Mouse (Mus musculus) forebrain, embryonic 11.5 days (tissue): Measurements from ENCODE around the gene Pak2. TPM values are rescaled to one million over a fixed set of nuclear protein-coding genes. Genes with fewer than 3 reads are reported as not detected.
A peak's percentile ranks its signal among the peaks of the same experiment; 100 is the strongest.
"Not testable (repeated sequence)": the region's sequence is repeated elsewhere in the genome, so short reads cannot be mapped to it uniquely, and the experiment has no call there.

Experiments used
- ATAC-seq: fragments of 200-750 bp; cut with Nextera tagmentation; replicated peaks from 2 replicates; pipeline ENCODE4 v1.8.0; 2017; ENCODE audit warnings: moderate TSS enrichment; ENCODE audit not compliant: low FRiP score
- DNase-seq: peaks from one replicate; pipeline ENCODE4 v3.0.0-alpha.2; 2017; ENCODE audit warnings: low spot score
- H3K27ac ChIP-seq: fragments of 300-500 bp; sonication (generic); 2 replicates; pipeline ENCODE4 v1.5.1; 2014; ENCODE audit warnings: low read depth, low read length
- H3K27me3 ChIP-seq: fragments of 300-500 bp; sonication (generic); 2 replicates; pipeline ENCODE4 v1.6.1; 2014; ENCODE audit warnings: mild to moderate bottlenecking, low read length, mixed read lengths; ENCODE audit not compliant: control insufficient read depth, insufficient read depth
- H3K36me3 ChIP-seq: fragments of 300-500 bp; sonication (generic); 2 replicates; pipeline ENCODE4 v1.6.1; 2014; ENCODE audit warnings: mild to moderate bottlenecking, low read length, moderate library complexity, mixed read lengths; ENCODE audit not compliant: control insufficient read depth, insufficient read depth
- H3K4me1 ChIP-seq: fragments of 300-500 bp; sonication (generic); replicated peaks from 2 replicates; pipeline ENCODE4 v1.6.1; 2014; ENCODE audit warnings: low read length, mixed read lengths; ENCODE audit not compliant: control insufficient read depth, insufficient read depth
- H3K4me2 ChIP-seq: fragments of 300-500 bp; sonication (generic); 2 replicates; pipeline ENCODE4 v1.6.1; 2014; ENCODE audit warnings: low read depth, mild to moderate bottlenecking, low read length, moderate library complexity, mixed read lengths; ENCODE audit not compliant: severe bottlenecking
- H3K4me3 ChIP-seq: fragments of 300-500 bp; sonication (generic); 2 replicates; pipeline ENCODE4 v1.5.1; 2014; ENCODE audit warnings: low read depth, low read length
- H3K9ac ChIP-seq: fragments of 300-500 bp; sonication (generic); 2 replicates; pipeline ENCODE4 v1.6.1; 2014; ENCODE audit warnings: low read length
- H3K9me3 ChIP-seq: fragments of 300-500 bp; sonication (generic); 2 replicates; pipeline ENCODE4 v1.6.1; 2016; ENCODE audit warnings: low read length, mixed read lengths; ENCODE audit not compliant: control insufficient read depth
- WGBS: fragments of 180-500 bp; shearing (Covaris S2); extraction: QIAGEN DNeasy Blood & Tissue Kit; methylation state at CpG from one replicate; pipeline ENCODE4 v1.1.7; 2014; 5-methylcytosine and 5-hydroxymethylcytosine counted together
- polyA plus RNA-seq: library from polyadenylated mRNA; unstranded; fragments of >200 nt; fragmentation: Nextera tagmentation; extraction: Ambion mirVana; gene quantifications from 2 replicates; pipeline ENCODE4 v1.2.1, GENCODE M21; 2014

The Pak2 gene
- polyA plus RNA-seq, 1 experiment from 2014 or later = 53.9 TPM

DNA sequence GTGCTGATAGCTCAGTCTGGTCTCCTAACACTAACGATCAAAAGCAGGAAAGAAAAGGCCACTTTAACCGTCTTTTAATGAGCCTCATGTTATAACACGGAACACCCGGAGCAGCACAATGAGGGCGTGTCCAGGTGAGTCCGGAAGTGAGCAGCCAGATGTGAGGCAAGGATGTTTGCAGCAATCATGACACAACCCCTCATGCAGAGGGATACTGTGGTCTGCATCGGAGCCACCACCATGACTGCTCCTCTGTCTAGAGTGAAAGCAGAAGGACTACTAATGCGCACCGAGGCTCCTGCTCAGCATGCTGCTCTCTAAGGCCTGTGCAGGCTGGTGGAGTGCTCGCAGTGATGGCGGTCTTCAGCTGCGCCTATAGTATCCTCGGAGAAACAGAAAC is 23.2 kb upstream of the Pak2 start:
- 90% methylated on average over 13 of the region's 13 CpGs for WGBS
- Histone ChIP-seq H3K9ac (no peak overlapping the region), H3K27me3 (no peaks in the 10 kb centered on the region), H3K4me3 (no peak overlapping the region), H3K9me3 (no peaks in the 10 kb centered on the region), H3K4me1 (peaks cover 5% of the 10 kb centered on the region; the same call in 1 of the 2 replicates), H3K36me3 (no peaks in the 10 kb centered on the region), H3K27ac (no peak overlapping the region), H3K4me2 (no peak overlapping the region)
- ATAC-seq = no peak
- no peak for DNase-seq

DNA sequence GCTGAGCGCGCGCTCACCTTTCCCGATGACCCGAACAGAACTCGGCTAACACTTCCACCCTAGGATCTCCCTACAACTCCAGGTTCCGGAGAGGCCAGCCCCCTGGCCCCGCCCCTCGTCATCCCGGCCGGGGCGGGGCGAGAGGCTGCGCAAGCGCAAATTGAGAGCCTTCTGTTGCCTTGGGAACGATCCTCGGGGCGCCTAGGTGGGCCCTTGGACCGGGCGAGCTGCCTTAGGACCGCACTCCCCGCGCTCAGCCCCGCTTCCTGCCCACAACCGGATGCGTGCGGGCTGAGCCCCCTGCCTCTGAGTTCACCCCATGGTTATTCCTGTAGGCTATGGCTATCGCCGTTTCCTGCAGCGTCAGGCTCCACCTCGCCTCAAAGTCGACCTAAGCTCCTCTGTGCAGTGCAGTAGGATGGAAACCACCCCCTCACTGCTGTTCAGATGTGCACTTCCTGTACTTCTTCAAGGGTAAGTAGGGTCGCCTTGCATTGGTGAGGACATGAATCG is 20.6 kb upstream of the Pak2 start, which contains the start of the genes Pigx and Cep19:
Pigx (minus strand) TSS at position 103 of the 513 bp plus-strand sequence.
Cep19 (plus strand) TSS at position 163 of the 513 bp plus-strand sequence.
- DNase-seq = peak; percentile 95
- Histone ChIP-seq H3K9ac (peak within 1 kb of the TSS; percentile 87), H3K27me3 (no peaks in the 10 kb centered on the region), H3K9me3 (no peaks in the 10 kb centered on the region), H3K4me3 (peak within 1 kb of the TSS; percentile 96), H3K4me2 (peak within 1 kb of the TSS; percentile 77), H3K27ac (peak within 1 kb of the TSS; percentile 71; the same call in 1 of the 2 replicates), H3K4me1 (peaks cover 5% of the 10 kb centered on the region; the same call in 1 of the 2 replicates), H3K36me3 (no peaks in the 10 kb centered on the region)
- peak; percentile 98 for ATAC-seq
- 1% methylated on average over 34 of the region's 34 CpGs for WGBS

DNA sequence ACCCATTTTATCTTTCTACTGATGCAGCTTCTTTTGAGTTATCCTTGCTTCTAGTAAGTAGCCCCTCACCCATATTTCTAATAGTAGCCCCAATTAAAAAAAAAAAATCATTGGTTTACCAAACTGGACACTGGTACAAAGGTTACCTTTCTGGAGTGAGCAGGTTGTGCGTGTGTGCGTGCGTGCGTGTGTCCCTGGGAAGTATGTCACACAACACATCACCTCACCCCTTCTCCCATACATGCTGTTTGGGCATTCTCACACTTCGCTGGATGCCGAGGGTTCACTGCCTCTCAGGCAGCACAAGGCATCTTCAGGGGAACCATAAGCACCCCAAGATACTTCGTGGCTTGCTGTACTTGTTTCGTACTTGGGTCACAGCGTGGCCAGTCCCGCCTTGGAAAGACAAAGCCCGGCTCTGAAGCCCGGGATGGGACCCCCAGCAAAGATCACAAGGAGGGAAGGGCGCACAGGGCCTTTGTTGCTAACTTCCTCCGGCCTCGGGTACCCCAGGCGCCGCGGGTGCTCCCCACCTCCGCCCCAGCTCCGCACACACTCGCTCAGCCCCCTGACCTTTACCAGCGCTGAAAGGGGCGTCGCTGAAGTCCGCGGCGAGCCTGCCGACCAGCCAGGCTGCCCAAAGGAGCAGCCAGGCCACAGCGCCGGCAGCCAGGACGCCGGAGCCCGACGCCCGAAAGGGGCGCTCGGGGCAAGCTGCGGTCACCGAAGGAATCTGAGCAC is 19.9 kb upstream of the Pak2 start:
- ATAC-seq (peak; percentile 86), DNase-seq (no peak)
- peak overlapping the region; percentile 87 for H3K9ac ChIP-seq
- peak overlapping the region; percentile 71; the same call in 1 of the 2 replicates for H3K27ac ChIP-seq
- H3K4me1 ChIP-seq = peaks cover 5% of the 10 kb centered on the region; the same call in 1 of the 2 replicates
- no peaks in the 10 kb centered on the region for H3K9me3 ChIP-seq
- H3K36me3 ChIP-seq = no peaks in the 10 kb centered on the region
- peak overlapping the region; percentile 96 for H3K4me3 ChIP-seq
- H3K4me2 ChIP-seq = peak overlapping the region; percentile 77
- no peaks in the 10 kb centered on the region for H3K27me3 ChIP-seq
- 0% methylated on average over 33 of the region's 39 CpGs for WGBS

DNA sequence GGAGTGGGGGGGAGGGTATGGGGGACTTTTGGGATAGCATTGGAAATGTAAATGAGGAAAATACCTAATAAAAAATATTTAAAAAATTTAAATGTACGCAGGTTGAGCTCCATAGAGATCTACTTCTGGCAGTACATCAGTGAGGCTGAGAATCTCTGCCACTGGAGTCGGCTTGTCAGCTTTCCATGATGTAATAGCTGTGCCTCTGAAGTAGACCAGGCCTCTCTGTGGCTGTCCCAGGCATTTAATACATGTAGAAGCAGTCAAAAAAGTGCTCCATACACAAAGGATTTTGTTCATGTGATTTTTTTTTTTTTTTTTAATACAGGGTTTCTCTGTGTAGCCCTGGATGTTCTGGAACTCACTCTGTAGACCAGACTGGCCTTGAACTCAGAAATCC is 18.6 kb upstream of the Pak2 start:
- not testable (repeated sequence) for H3K27me3 ChIP-seq, H3K4me1 ChIP-seq, H3K27ac ChIP-seq, ATAC-seq, H3K4me2 ChIP-seq, H3K4me3 ChIP-seq, DNase-seq, H3K9ac ChIP-seq, H3K9me3 ChIP-seq, H3K36me3 ChIP-seq
- WGBS = 90% methylated on average over 2 of the region's 2 CpGs

DNA sequence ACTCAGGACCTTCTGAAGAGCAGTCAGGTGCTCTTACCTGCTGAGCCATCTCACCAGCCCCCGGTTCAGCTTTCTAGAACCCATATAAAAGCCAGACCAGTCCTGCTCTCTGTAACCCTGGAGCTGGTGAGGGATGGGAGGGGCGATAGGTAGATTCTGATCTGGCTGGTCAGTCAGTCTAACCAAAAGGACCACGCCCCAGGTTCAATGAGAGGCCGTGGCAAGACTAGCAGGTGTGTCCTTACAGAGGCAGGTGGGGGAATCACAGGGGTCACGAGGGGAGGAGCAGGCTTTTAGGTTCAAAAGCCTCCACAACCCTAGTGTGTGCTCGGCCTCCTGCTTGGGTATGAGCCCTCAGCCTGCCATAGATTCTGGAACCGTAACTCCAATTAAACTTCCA is 12.3 kb upstream of the Pak2 start:
- ATAC-seq (no peak), DNase-seq (no peak)
- Histone ChIP-seq H3K9ac (no peak overlapping the region), H3K9me3 (no peaks in the 10 kb centered on the region), H3K27me3 (no peaks in the 10 kb centered on the region), H3K4me2 (no peak overlapping the region), H3K36me3 (peaks cover 3% of the 10 kb centered on the region; the same call in 1 of the 2 replicates), H3K4me1 (no peaks in the 10 kb centered on the region), H3K4me3 (no peak overlapping the region), H3K27ac (no peak overlapping the region)
- WGBS = 97% methylated on average over 7 of the region's 7 CpGs

DNA sequence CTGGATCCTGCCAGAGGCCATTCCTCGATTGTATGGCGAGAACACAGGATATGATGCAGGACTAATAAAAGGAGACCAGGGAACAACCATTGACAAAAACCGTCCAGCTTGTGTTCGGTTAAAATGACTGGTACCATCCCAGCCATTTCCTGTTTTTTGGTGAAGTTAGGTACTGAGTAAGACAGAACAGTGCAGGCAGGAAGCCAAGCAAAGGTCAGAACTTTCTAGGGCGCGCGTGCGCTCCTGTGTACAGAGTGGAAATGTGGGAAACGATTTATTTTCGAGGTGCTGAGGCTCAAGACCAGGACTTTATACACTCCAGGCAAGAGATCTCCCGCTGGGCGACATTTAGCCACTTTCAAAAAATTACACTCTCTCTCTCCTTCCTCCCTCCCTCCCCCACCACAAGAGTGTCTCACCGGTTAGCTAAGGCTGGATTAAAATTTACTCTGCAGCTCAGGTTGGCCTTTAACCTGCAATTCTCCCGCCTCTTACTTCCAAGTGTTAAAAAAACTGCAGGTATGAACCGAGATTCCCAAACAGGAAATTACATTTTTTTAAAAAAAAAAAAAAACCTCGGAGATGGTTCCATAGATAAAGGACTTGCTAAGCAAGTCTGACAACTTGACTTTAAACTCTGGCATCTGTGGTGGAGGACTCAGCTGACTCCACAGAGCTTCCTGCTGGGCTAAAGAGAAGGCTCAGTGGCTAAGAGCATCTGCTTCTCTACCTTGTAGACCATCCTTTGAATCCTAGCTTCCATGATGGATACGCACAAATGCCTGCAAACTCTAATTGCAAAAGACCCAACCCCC is 8.7 kb upstream of the Pak2 start:
- WGBS = 89% methylated on average over 17 of the region's 17 CpGs
- peaks cover 6% of the 10 kb centered on the region for H3K36me3 ChIP-seq

DNA sequence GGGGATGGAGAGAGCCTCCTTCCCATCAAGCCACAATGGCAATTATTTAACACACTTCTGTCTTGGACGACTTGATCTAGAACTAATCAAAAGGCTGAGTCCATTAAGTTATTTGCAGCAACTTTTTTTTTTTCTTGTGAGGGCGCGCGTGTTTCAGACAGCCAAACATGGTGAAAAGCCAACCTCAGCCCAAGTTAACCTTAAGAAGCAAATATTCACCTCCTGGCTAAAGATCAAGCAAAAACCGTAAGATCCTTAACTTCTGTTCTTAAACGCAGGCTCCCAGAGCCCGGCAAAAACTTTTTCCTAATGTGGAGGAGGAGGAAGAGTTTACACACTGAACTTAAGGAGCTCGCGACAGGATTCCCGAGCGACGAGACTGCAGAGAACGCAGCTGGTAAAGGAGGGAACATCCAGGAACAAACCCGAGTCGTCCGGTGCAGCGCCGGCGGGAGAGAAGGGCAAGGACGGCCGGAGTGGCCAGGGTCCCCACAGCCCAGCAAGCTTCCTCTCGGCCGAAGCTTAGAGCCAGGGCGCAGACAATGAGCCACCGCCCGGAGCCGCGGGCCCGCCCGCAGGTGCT is 643 bp downstream of the Pak2 start:
- 0 out of 2 replicates have a peak, but pooled peaks cover 6% of the 10 kb centered on the region for H3K4me1 ChIP-seq
- peak overlapping the region; percentile 92 for H3K27ac ChIP-seq
- H3K4me2 ChIP-seq = peak overlapping the region; percentile 67
- DNase-seq = no peak
- peak overlapping the region; percentile 99 for H3K9ac ChIP-seq
- WGBS = under 1% methylated on average over 25 of the region's 30 CpGs
- no peaks in the 10 kb centered on the region for H3K9me3 ChIP-seq
- H3K27me3 ChIP-seq = no peaks in the 10 kb centered on the region
- H3K4me3 ChIP-seq = peak overlapping the region; percentile 98
- H3K36me3 ChIP-seq = peaks cover 2% of the 10 kb centered on the region
- ATAC-seq = no peak

More for the DNA sequence above, 8.7 kb upstream of the Pak2 start:
- ATAC-seq (no peak), DNase-seq (no peak)
- Histone ChIP-seq H3K4me3 (no peak overlapping the region), H3K9ac (no peak overlapping the region), H3K4me1 (no peaks in the 10 kb centered on the region), H3K4me2 (no peak overlapping the region), H3K9me3 (no peaks in the 10 kb centered on the region), H3K27me3 (no peaks in the 10 kb centered on the region), H3K27ac (no peak overlapping the region)
